Mouse (Mus musculus) gastrocnemius, adult 18-20 months (tissue): ENCODE data around the gene Ppif. TPM values are rescaled to one million over a fixed set of nuclear protein-coding genes. Genes with fewer than 3 reads are reported as not detected.

Experiments used
- DNase-seq: peaks from one replicate; pipeline ENCODE4 v3.0.0; 2021; ENCODE audit warnings: low spot score
- total RNA-seq, 2 experiments: library from RNA; stranded (reverse); gene quantifications; 2 replicates each; pipeline ENCODE4 v1.2.3; 2021

Gene Ppif
- total RNA-seq, 2 experiments from 2014 or later, result 27.3 to 33.8 TPM

- DNase-seq, result peak; percentile 57
Measured at GRCm38 (mm10) chr14:25734736-25735716, 41.1 kb downstream of the Ppif start.

- DNase-seq, result no peak
Measured at GRCm38 (mm10) chr14:25736140-25736539, 42.2 kb downstream of the Ppif start.

- DNase-seq, result peak; percentile 93
Measured at GRCm38 (mm10) chr14:25736589-25736988, 42.6 kb downstream of the Ppif start.

GRCm38 (mm10) chr14:25738591-25739001 is 44.6 kb downstream of the Ppif start:
- DNase-seq, result peak; percentile 54

GRCm38 (mm10) chr14:25739957-25740565 is 46.1 kb downstream of the Ppif start:
- DNase-seq, result peak; percentile 45

GRCm38 (mm10) chr14:25741211-25741610 is 47.3 kb downstream of the Ppif start:
- DNase-seq, result no peak

- no peak for DNase-seq
Measured at GRCm38 (mm10) chr14:25741840-25742367, 48.0 kb downstream of the Ppif start.

GRCm38 (mm10) chr14:25742943-25743342 is 49.0 kb downstream of the Ppif start:
- DNase-seq, result no peak

- no peak for DNase-seq
Measured at GRCm38 (mm10) chr14:25745365-25746184, 51.6 kb downstream of the Ppif start.

GRCm38 (mm10) chr14:25746371-25746770 is 52.4 kb downstream of the Ppif start:
- DNase-seq, result no peak

- DNase-seq, result peak; percentile 44
Measured at GRCm38 (mm10) chr14:25746971-25747945, 53.3 kb downstream of the Ppif start.

GRCm38 (mm10) chr14:25747996-25748756 is 54.2 kb downstream of the Ppif start:
- DNase-seq, result no peak

GRCm38 (mm10) chr14:25749143-25749909 is 55.4 kb downstream of the Ppif start:
- peak; percentile 81 for DNase-seq

Other genes starting within 250 kb of the Ppif start
- 10 to 100 TPM; 26.6 to 28.6 TPM for gene Zmiz1, start 235.0 kb upstream of the Ppif start, total RNA-seq
- 10 to 100 TPM; 53.7 to 60.4 TPM for gene Zcchc24, start 74.9 kb downstream of the Ppif start, total RNA-seq
- gene Anxa11, start 148.0 kb downstream of the Ppif start, total RNA-seq, result 100 to 1,000 TPM; 100 to 102 TPM
- gene Plac9a, start 208.9 kb downstream of the Ppif start, total RNA-seq, result 1 to 10 TPM; 2.2 to 4.1 TPM
- under 1 TPM; 0.25 to 0.26 TPM for gene Tmem254a, start 233.5 kb downstream of the Ppif start, total RNA-seq
- gene Cphx1, start 244.2 kb downstream of the Ppif start, total RNA-seq, result not detected